In the genomic region with DNA sequence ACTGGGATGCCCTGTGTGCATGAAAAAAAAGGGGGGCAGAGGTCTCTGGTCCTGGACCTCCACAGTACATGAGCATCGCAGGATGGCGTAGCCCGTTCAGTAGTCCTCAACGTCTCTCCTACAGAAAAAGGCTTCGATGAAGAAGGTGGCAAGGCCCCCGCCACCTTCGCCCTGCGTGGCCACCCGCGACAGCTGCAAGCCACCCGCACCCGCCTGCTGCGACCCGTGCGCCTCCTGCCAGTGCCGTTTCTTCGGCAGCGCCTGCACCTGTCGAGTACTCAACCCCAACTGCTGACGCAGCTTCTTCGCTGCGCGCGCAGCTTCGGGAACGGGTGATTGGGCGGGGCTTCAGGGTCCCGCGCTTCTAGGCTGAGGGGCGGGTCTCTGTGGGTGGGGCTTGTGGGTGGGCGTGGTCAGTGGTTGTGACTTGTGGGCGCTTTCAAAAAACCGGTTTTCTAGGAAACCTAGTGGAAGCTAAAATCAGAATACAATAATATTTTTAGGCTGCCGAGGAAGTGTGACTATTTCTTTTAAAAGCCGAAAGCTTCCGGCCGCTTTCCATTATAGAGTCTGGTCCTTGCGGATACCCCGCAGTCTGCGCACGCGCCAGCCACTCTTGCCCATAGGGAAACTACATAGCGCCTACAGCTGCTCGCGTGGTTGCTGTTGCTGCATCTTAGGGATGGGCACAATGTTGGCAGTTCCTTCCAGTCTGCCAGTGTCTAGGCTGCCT, we compare ENCODE assay signal across 7 mouse cellular contexts. TPM values are rescaled to one million over a fixed set of nuclear protein-coding genes. Genes with fewer than 3 reads are reported as not detected.
DNase-seq lines count a peak whose midpoint lies in the region; ATAC-seq lines count a peak whose summit lies in the region.

No protein-coding gene starts in this region.

- peaks cover 68% of the 10 kb centered on the region for H3K4me1 ChIP-seq in limb, embryonic 10.5 days
- H3K4me1 ChIP-seq in midbrain, embryonic 13.5 days (replicated peaks) = peaks cover 14% of the 10 kb centered on the region

- DNase-seq in adrenal gland, adult 8-10 months = peak; percentile 91
- DNase-seq in embryo, embryonic 9.5 days (ENCODE audit: extremely low spot score) = peak; percentile 97
- DNase-seq in kidney, adult 11 months = peak; percentile 89
- peak; percentile 99 for DNase-seq in limb, embryonic 10.5 days (ENCODE audit: low spot score)
- peak; percentile 91 for DNase-seq in spleen, adult 12 weeks (ENCODE audit: low spot score)

- peaks cover 21% of the 10 kb centered on the region for H3K36me3 ChIP-seq in limb, embryonic 10.5 days
- H3K36me3 ChIP-seq in midbrain, embryonic 13.5 days = no peaks in the 10 kb centered on the region

- H3K27me3 ChIP-seq in limb, embryonic 10.5 days (ENCODE audit: low read depth, poor library complexity, severe bottlenecking) = no peaks in the 10 kb centered on the region
- H3K27me3 ChIP-seq in midbrain, embryonic 13.5 days = no peaks in the 10 kb centered on the region

- peak overlapping the region; percentile 61 for H3K4me3 ChIP-seq in limb, embryonic 10.5 days
- H3K4me3 ChIP-seq in midbrain, embryonic 13.5 days (replicated peaks) = peak overlapping the region; percentile 52

- ATAC-seq in granulocyte monocyte progenitor cell, adult 5-6 weeks (replicated peaks; ENCODE audit: poor library complexity, severe bottlenecking) = peak; percentile 85
- ATAC-seq in midbrain, embryonic 13.5 days = peak; percentile 96

- H3K9ac ChIP-seq in midbrain, embryonic 13.5 days (replicated peaks) = peak overlapping the region; percentile 84

- peak overlapping the region; percentile 88 for H3K27ac ChIP-seq in limb, embryonic 10.5 days
- peak overlapping the region; percentile 89 for H3K27ac ChIP-seq in midbrain, embryonic 13.5 days

- WGBS in limb, embryonic 10.5 days = under 1% methylated on average over 45 of the region's 45 CpGs
- under 1% methylated on average over 45 of the region's 45 CpGs for WGBS in midbrain, embryonic 13.5 days

- no peaks in the 10 kb centered on the region for H3K9me3 ChIP-seq in limb, embryonic 10.5 days (replicated peaks)
- H3K9me3 ChIP-seq in midbrain, embryonic 13.5 days = no peaks in the 10 kb centered on the region

- peak overlapping the region; percentile 74 for H3K4me2 ChIP-seq in midbrain, embryonic 13.5 days (replicated peaks)

RNA-seq across cellular contexts. Expression of gene Ahcy, which starts 23.6 kb away (rescaled TPM):
- total RNA-seq in adrenal gland, adult 8-10 months (2022) = 10 to 100 TPM; 33.8 to 39.2 (median 37.7) TPM
- total RNA-seq in granulocyte monocyte progenitor cell, adult 5-6 weeks (2014; fragmentation: Nextera tagmentation) = 178 and 197 TPM in 2 replicates
- 114 and 116 TPM in 2 replicates for total RNA-seq in granulocyte monocyte progenitor cell, adult 5-6 weeks (2017)
- polyA plus RNA-seq in limb, embryonic 10.5 days (2016; fragmentation: Nextera tagmentation; extraction: Ambion mirVana) = 156 and 181 TPM in 2 replicates
- 44.6 and 45.2 TPM in 2 replicates for polyA plus RNA-seq in midbrain, embryonic 13.5 days (2015; fragmentation: Nextera tagmentation; extraction: Ambion mirVana)

RNA-seq across cellular contexts. Expression of gene Gm14226, which starts 32.6 kb away (rescaled TPM):
- 1 to 10 TPM; 3.1 to 9.6 (median 4.6) TPM for total RNA-seq in adrenal gland, adult 8-10 months (2022)
- total RNA-seq in granulocyte monocyte progenitor cell, adult 5-6 weeks (2014; fragmentation: Nextera tagmentation) = not detected in 2 replicates
- not detected in 2 replicates for total RNA-seq in granulocyte monocyte progenitor cell, adult 5-6 weeks (2017)
- polyA plus RNA-seq in limb, embryonic 10.5 days (2016; fragmentation: Nextera tagmentation; extraction: Ambion mirVana) = 12.3 and 13.5 TPM in 2 replicates
- polyA plus RNA-seq in midbrain, embryonic 13.5 days (2015; fragmentation: Nextera tagmentation; extraction: Ambion mirVana) = 0.12 and 0.18 TPM in 2 replicates

Comparison
In these comparisons a context has a peak if more than half of its experiments do, and no peak if none do; other contexts are left out.
1. Peak in every context shown above with its lines: DNase-seq, ATAC-seq, H3K4me3 ChIP-seq and H3K27ac ChIP-seq.
2. RNA of gene Gm14226, which starts 32.6 kb away (total RNA-seq): 3.1 to 9.6 TPM in adrenal gland, adult 8-10 months; not detected in granulocyte monocyte progenitor cell, adult 5-6 weeks; every median in the first group is over 4 times any median in the second.